Mouse (Mus musculus) erythroid progenitor cell, adult 5-6 weeks (primary cell): ENCODE data around the gene Ggt6. TPM values are rescaled to one million over a fixed set of nuclear protein-coding genes. Genes with fewer than 3 reads are reported as not detected.

Source experiments
- ATAC-seq: replicated peaks from 2 replicates; pipeline ENCODE4 v1.8.0; 2016; ENCODE audit warnings: moderate number of reproducible peaks, mild to moderate bottlenecking, moderate TSS enrichment, inconsistent platforms; ENCODE audit not compliant: poor library complexity, low FRiP score, severe bottlenecking
- total RNA-seq, 2 experiments: library from RNA; stranded (forward) in 1 of 2; stranded (reverse) in 1 of 2; fragments of 150-400 nt in 1 of 2; fragments of 186-747, 209-891 nt in 1 of 2; gene quantifications; 2 replicates each; pipeline versions ENCODE4 v1.2.3 to v1.2.4; 2015 to 2017; ENCODE audit warnings: low replicate concordance in 2 of 2

The Ggt6 gene
- total RNA-seq, 2 experiments from 2014 or later: not detected

- 0 out of 2 replicates have a peak, but pooled peaks have one; percentile 31 for ATAC-seq
Measured at GRCm38 (mm10) chr11:72466694-72467507, 31.6 kb downstream of the Ggt6 start.

GRCm38 (mm10) chr11:72468525-72468924 is 33.2 kb downstream of the Ggt6 start:
- ATAC-seq: no peak

GRCm38 (mm10) chr11:72469217-72469616 is 33.9 kb downstream of the Ggt6 start:
- no peak for ATAC-seq

DNA sequence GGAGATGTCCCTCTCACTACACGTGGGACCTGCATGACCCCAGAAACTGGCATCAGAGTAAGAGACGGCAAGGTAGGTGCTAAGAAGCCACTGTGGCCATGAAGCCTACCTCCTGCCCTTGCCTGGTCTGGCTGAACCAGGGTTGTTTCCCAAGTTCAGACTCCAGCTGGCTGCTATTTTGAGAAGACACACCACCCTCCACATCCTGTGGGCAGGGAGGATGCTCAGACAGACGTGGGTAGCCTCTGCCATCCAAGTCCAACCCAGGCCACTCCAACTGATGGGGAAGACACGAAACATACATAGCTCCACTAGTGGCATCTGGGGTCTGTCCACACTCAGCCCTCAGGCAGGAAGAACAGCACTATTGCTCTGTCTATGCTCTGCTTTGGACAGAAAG is 34.7 kb downstream of the Ggt6 start:
- no peak for ATAC-seq

DNA sequence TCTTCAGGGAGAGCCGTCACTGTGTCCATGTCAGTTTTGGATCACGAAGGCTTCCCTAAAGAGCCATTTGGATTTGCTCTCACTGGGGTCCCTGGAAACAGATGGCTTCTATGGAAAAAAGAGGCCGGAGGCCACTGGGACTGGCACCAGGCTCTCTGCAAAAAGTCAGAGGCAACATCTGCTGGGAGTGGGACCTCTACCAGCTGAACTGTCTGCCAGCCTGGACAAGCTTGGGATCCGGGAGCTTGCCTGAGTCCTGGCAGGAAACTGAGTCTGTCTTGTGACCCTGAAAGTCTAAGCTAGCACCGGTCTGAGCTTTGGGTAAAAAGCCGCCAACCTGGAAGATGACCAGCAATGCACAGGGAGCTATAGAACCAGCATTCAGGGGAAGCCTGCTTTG is 36.1 kb downstream of the Ggt6 start:
- ATAC-seq: no peak

GRCm38 (mm10) chr11:72473540-72473939 is 38.2 kb downstream of the Ggt6 start:
- ATAC-seq: no peak

- ATAC-seq: no peak
Measured at GRCm38 (mm10) chr11:72474926-72475325, 39.6 kb downstream of the Ggt6 start.

- ATAC-seq: no peak
Measured at GRCm38 (mm10) chr11:72475408-72475807, 40.1 kb downstream of the Ggt6 start.

- ATAC-seq: no peak
Measured at GRCm38 (mm10) chr11:72476074-72476625, 40.8 kb downstream of the Ggt6 start.

- ATAC-seq: no peak
Measured at GRCm38 (mm10) chr11:72477182-72477581, 41.9 kb downstream of the Ggt6 start.

- ATAC-seq: no peak
Measured at GRCm38 (mm10) chr11:72477653-72478052, 42.3 kb downstream of the Ggt6 start.

DNA sequence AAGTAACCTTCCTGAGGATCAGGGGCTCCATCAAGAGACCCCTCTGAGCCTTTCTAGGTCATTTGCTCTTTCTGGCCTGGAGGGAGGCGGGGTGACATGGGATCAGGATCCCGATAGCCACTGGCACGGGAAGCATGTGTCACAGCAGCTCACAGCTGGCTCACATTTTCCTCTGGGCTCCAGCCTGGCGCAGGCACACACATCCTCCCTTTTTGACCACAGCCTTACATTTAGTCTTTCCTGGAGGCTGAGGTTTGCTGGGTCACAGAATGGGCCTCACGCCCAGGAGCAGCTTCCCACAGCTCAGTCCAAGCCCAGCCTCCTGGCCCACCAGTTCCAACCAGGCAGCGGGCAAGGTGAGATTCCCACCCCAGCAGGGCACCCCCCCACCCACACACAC is 42.9 kb downstream of the Ggt6 start:
- ATAC-seq: no peak

DNA sequence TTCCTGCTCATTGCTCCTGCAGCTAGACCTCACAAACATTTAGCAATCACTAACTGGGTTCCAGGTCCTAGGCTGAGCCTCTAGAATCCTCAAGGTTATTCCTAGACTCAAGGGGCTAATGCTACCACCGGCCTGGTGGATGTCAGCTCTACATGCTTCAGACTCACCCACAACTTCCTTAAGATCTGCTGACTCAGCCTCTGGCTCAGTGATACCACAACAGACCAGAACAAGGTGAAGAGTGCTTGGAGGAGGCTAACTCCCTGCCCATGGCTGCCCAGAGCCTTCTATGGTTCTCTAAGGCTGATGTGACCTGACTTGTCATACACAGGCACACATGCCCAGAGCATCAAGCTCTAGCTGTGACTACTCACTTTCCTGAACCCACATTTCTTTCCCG is 44.2 kb downstream of the Ggt6 start:
- no peak for ATAC-seq

DNA sequence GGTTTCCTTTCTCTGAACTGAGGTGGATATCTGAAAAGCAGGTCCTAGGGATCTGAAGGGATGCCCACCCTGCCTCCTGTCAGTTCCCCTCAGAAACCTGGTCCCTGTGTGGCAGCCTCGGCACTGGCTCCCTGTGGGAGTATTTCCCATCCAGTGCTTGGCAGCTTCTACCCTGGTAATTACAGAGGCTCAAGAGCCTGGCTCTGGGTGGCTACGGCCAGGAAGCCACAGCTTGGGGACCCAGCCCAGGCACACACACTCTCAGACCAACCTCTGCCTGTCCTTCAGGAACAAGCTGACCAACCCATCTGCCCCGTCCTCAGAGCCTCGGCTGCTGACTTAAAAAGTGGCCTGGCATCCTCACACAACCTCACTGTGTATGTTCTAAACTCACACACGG is 46.0 kb downstream of the Ggt6 start:
- ATAC-seq: no peak

GRCm38 (mm10) chr11:72481952-72482351 is 46.6 kb downstream of the Ggt6 start:
- peak; percentile 23; the same call in 1 of the 2 replicates for ATAC-seq

DNA sequence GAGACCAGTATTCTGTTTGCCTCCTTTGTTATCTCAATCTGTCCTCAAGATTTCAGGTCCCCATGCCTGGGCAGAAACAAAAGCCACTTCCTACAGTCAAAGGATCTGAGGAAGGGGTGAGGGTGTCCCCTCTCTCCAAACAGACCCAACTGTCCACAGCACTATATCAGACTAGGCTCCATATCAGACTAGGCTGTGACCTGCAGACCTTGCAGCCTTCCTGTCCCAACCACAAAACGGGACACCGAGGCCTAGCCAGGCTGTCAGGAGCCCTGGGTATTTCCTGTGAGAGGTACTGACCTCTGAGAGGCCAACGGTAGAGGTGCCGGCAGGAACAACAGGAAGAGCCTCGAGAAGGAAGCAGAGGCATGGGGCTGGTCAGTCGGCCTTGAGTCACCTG is 49.2 kb downstream of the Ggt6 start:
- ATAC-seq: no peak

DNA sequence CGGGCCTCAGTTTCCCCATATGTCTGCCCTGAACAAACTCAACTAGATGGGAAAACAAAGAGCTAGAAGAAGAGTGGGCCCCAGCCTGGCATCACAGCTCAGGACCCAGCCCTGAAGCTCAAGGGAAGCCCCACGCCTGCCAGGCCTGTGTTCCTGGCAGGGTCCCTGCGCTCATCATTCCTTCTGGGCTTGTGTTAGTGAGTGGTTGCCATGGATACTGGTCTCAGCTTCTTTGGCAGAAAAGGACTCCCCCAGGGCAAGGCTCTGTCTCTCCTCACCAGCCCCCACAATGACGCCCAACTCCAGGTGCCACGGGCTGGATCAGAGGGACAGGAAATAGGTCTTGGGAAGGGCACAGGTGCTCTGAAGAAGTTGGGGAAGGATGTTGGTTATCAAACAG is 49.8 kb downstream of the Ggt6 start:
- ATAC-seq: no peak

GRCm38 (mm10) chr11:72485960-72486359 is 50.6 kb downstream of the Ggt6 start:
- no peak for ATAC-seq

DNA sequence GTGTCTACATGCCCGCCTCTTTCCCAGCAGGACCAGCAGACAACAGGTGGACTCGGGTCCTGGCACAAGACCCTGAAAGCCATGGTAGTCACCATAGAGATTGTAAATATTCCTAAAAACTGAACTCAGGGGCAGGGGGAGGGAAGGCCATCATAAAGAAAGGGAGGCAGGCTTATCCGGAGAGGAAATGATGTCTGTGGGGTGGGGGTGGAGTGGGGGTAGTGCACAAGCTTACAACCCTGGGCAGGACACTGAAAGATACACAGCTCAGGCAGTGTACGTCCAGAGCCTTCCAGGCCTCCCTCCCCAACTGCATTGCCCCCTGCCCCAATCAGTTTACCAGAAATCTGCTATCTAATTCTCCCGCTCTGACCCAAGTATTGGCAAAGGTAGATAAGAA is 51.8 kb downstream of the Ggt6 start:
- ATAC-seq: no peak

DNA sequence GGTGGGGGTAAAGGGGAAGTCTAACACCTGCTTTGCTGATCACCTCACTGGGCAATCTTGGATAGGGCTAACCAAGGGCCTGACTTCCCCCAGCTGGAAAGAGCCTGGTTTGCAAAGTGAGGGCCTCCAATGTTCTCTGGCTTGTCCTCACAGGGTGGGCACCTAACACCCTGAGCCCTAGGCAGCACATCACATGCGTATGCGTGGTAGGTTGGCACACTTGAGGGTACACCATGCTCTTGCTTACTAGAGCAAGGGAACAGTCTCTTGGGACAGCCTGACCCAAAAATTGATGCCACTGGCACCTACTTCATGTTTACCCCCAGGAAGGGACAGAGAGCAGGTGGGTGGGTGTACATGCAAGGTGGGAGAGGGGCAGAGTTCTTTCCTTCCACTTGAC is 52.4 kb downstream of the Ggt6 start:
- ATAC-seq: no peak
